10 mouse cellular contexts compared by ENCODE assay signal in genomic region chr13:46268341-46268740, GRCm38 (mm10). TPM values are rescaled to one million over a fixed set of nuclear protein-coding genes. Genes with fewer than 3 reads are reported as not detected.
DNase-seq lines count a peak whose midpoint lies in the region; ATAC-seq and TF ChIP-seq lines count a peak whose summit lies in the region.
"Had no signal": no experiment of that assay in that cellular context is flagged by ENCODE, and none has a peak within 500 bp of the region (broad histone marks: within the 10 kb centered on the region; RNA-seq: fewer than 3 reads in every experiment).

No protein-coding gene starts in this region.

- H3K4me1 ChIP-seq in embryonic facial prominence, embryonic 14.5 days (ENCODE audit: control insufficient read depth, insufficient read depth, low read length), result peaks cover 16% of the 10 kb centered on the region
- peaks cover 22% of the 10 kb centered on the region for H3K4me1 ChIP-seq in embryonic facial prominence, embryonic 10.5 days
- H3K4me1 ChIP-seq in kidney, embryonic 16.5 days (ENCODE audit: insufficient read depth, low read length), result peaks cover 28% of the 10 kb centered on the region
- H3K4me1 ChIP-seq in heart, postnatal 0 days (ENCODE audit: control insufficient read depth, insufficient read depth), result peaks cover 10% of the 10 kb centered on the region; the same call in 1 of the 2 replicates
- peaks cover 4% of the 10 kb centered on the region for H3K4me1 ChIP-seq in midbrain, embryonic 16.5 days (ENCODE audit: control insufficient read depth, insufficient read depth, low read length)

- H3K4me3 ChIP-seq in embryonic facial prominence, embryonic 14.5 days (ENCODE audit: low read depth, low read length), result no peak overlapping the region
- H3K4me3 ChIP-seq in embryonic facial prominence, embryonic 10.5 days, result no peak overlapping the region
- H3K4me3 ChIP-seq in kidney, embryonic 16.5 days (ENCODE audit: low read length), result no peak overlapping the region
- H3K4me3 ChIP-seq in heart, postnatal 0 days (ENCODE audit: low read depth, low read length), result no peak overlapping the region
- no peak overlapping the region for H3K4me3 ChIP-seq in midbrain, embryonic 16.5 days (ENCODE audit: low read depth, low read length)

- DNase-seq in embryonic facial prominence, embryonic 14.5 days (ENCODE audit: low spot score), result peak; percentile 64
- no peak for DNase-seq in embryonic facial prominence, embryonic 10.5 days (ENCODE audit: low spot score)
- no peak for DNase-seq in kidney, adult 11 months
- DNase-seq in heart, postnatal 0 days (ENCODE audit: low spot score), result peak; percentile 57
- DNase-seq in lung, postnatal 10 days, result peak; percentile 66

- H3K4me2 ChIP-seq in embryonic facial prominence, embryonic 14.5 days (ENCODE audit: low read depth, low read length), result no peak overlapping the region
- H3K4me2 ChIP-seq in kidney, embryonic 16.5 days (replicated peaks; ENCODE audit: low read depth, low read length), result no peak overlapping the region
- H3K4me2 ChIP-seq in heart, postnatal 0 days (ENCODE audit: low read depth, low read length), result no peak overlapping the region; the same call in 1 of the 2 replicates
- no peak overlapping the region for H3K4me2 ChIP-seq in midbrain, embryonic 16.5 days (ENCODE audit: low read length)

- TF ChIP-seq CTCF in heart, postnatal 0 days (IDR thresholded peaks at IDR 0.05; ENCODE audit: low read depth), result no peak

- H3K36me3 ChIP-seq in embryonic facial prominence, embryonic 14.5 days (ENCODE audit: control insufficient read depth, insufficient read depth, low read length), result no peaks in the 10 kb centered on the region
- H3K36me3 ChIP-seq in embryonic facial prominence, embryonic 10.5 days (replicated peaks), result no peaks in the 10 kb centered on the region
- H3K36me3 ChIP-seq in kidney, embryonic 16.5 days (ENCODE audit: insufficient read depth, low read length), result no peaks in the 10 kb centered on the region
- H3K36me3 ChIP-seq in heart, postnatal 0 days (replicated peaks; ENCODE audit: control insufficient read depth, insufficient read depth, low read length), result no peaks in the 10 kb centered on the region
- no peaks in the 10 kb centered on the region for H3K36me3 ChIP-seq in midbrain, embryonic 16.5 days (ENCODE audit: control insufficient read depth, insufficient read depth, low read length)

- no peak for ATAC-seq in embryonic facial prominence, embryonic 14.5 days (ENCODE audit: low read depth)
- ATAC-seq in kidney, embryonic 16.5 days (ENCODE audit: low FRiP score, low TSS enrichment), result peak; percentile 93
- peak; percentile 79 for ATAC-seq in heart, postnatal 0 days (ENCODE audit: insufficient read depth, low read depth)
- no peak for ATAC-seq in erythroblast, adult 5-6 weeks (replicated peaks; ENCODE audit: low FRiP score, poor library complexity, severe bottlenecking)
- ATAC-seq in midbrain, embryonic 16.5 days, result no peak

- H3K27me3 ChIP-seq in embryonic facial prominence, embryonic 14.5 days (replicated peaks; ENCODE audit: control insufficient read depth, insufficient read depth, low read length), result no peaks in the 10 kb centered on the region
- H3K27me3 ChIP-seq in embryonic facial prominence, embryonic 10.5 days (replicated peaks; ENCODE audit: low read depth, poor library complexity, severe bottlenecking), result no peaks in the 10 kb centered on the region
- H3K27me3 ChIP-seq in kidney, embryonic 16.5 days (ENCODE audit: insufficient read depth, low read length), result no peaks in the 10 kb centered on the region
- no peaks in the 10 kb centered on the region for H3K27me3 ChIP-seq in heart, postnatal 0 days (ENCODE audit: control insufficient read depth, insufficient read depth, low read length)
- no peaks in the 10 kb centered on the region for H3K27me3 ChIP-seq in midbrain, embryonic 16.5 days (ENCODE audit: control insufficient read depth, insufficient read depth, low read depth, low read length)

- H3K9ac ChIP-seq in embryonic facial prominence, embryonic 14.5 days (ENCODE audit: low read depth, low read length), result no peak overlapping the region
- H3K9ac ChIP-seq in kidney, embryonic 16.5 days (replicated peaks; ENCODE audit: low read length), result no peak overlapping the region
- H3K9ac ChIP-seq in heart, postnatal 0 days (replicated peaks; ENCODE audit: low read depth, low read length), result no peak overlapping the region
- no peak overlapping the region for H3K9ac ChIP-seq in midbrain, embryonic 16.5 days (ENCODE audit: low read depth, low read length)

- H3K27ac ChIP-seq in embryonic facial prominence, embryonic 14.5 days (replicated peaks; ENCODE audit: low read depth, low read length), result peak overlapping the region; percentile 48; the same call in 1 of the 2 replicates
- no peak overlapping the region for H3K27ac ChIP-seq in embryonic facial prominence, embryonic 10.5 days (replicated peaks)
- peak overlapping the region; percentile 59 for H3K27ac ChIP-seq in kidney, embryonic 16.5 days (ENCODE audit: low read length)
- H3K27ac ChIP-seq in heart, postnatal 0 days (ENCODE audit: low read depth), result 0 out of 2 replicates have a peak overlapping the region, but pooled peaks have one; percentile 47
- no peak overlapping the region for H3K27ac ChIP-seq in midbrain, embryonic 16.5 days (ENCODE audit: low read length)

- TF ChIP-seq EP300 in heart, postnatal 0 days (IDR thresholded peaks at IDR 0.05; ENCODE audit: low read depth), result no peak

- no peaks in the 10 kb centered on the region for H3K9me3 ChIP-seq in embryonic facial prominence, embryonic 14.5 days (ENCODE audit: control insufficient read depth, low read length)
- H3K9me3 ChIP-seq in embryonic facial prominence, embryonic 10.5 days, result no peaks in the 10 kb centered on the region
- no peaks in the 10 kb centered on the region for H3K9me3 ChIP-seq in kidney, embryonic 16.5 days (ENCODE audit: low read length)
- no peaks in the 10 kb centered on the region for H3K9me3 ChIP-seq in heart, postnatal 0 days (replicated peaks; ENCODE audit: control insufficient read depth, low read length)
- no peaks in the 10 kb centered on the region for H3K9me3 ChIP-seq in midbrain, embryonic 16.5 days (replicated peaks; ENCODE audit: control insufficient read depth, low read length, poor library complexity, severe bottlenecking)

- WGBS in embryonic facial prominence, embryonic 14.5 days, result 33% methylated on average over 3 of the region's 3 CpGs
- WGBS in embryonic facial prominence, embryonic 10.5 days, result 44% methylated on average over 3 of the region's 3 CpGs
- 35% methylated on average over 3 of the region's 3 CpGs for WGBS in kidney, embryonic 16.5 days
- WGBS in heart, postnatal 0 days, result 26% methylated on average over 3 of the region's 3 CpGs
- 43% methylated on average over 3 of the region's 3 CpGs for WGBS in midbrain, embryonic 16.5 days

RNA-seq across cellular contexts. Expression of gene Stmnd1, which starts 5.2 kb away (rescaled TPM):
- polyA plus RNA-seq in embryonic facial prominence, embryonic 14.5 days (2014; fragmentation: Nextera tagmentation; extraction: Ambion mirVana), result 0.80 and 0.86 TPM in 2 replicates
- polyA plus RNA-seq in embryonic facial prominence, embryonic 10.5 days (2016; fragmentation: Nextera tagmentation; extraction: Ambion mirVana), result 0.11 TPM in 2 replicates
- polyA plus RNA-seq in kidney, embryonic 16.5 days (2015; fragmentation: Nextera tagmentation; extraction: Ambion mirVana), result 0.19 and 0.30 TPM in 2 replicates
- total RNA-seq in heart, postnatal 0 days (2014; rRNA removed; ENCODE audit: low replicate concordance), result not detected in 2 replicates
- polyA plus RNA-seq in heart, postnatal 0 days (2015; fragmentation: Nextera tagmentation; extraction: Ambion mirVana), result 0.52 and 0.69 TPM in 2 replicates
- not detected in 2 replicates for total RNA-seq in erythroblast, adult 5-6 weeks (2015; ENCODE audit: low replicate concordance)
- total RNA-seq in erythroblast, adult 5-6 weeks (2017; ENCODE audit: low replicate concordance), result not detected in 2 replicates
- polyA plus RNA-seq in midbrain, embryonic 16.5 days (2015; fragmentation: Nextera tagmentation; extraction: Ambion mirVana), result not detected in 2 replicates
- total RNA-seq: left cerebral cortex, adult 18-20 months; midbrain, postnatal 0 days had no signal
- polyA plus RNA-seq: midbrain, postnatal 0 days had no signal

Comparison
In these comparisons a context has a peak if more than half of its experiments do, and no peak if none do; other contexts are left out.
1. DNase-seq: peak in embryonic facial prominence, embryonic 14.5 days (single experiment), heart, postnatal 0 days (single experiment) and lung, postnatal 10 days (single experiment); none in embryonic facial prominence, embryonic 10.5 days (single experiment) and kidney, adult 11 months (single experiment).
2. H3K27ac ChIP-seq: peak in embryonic facial prominence, embryonic 14.5 days (single experiment), kidney, embryonic 16.5 days (single experiment) and heart, postnatal 0 days (single experiment); none in embryonic facial prominence, embryonic 10.5 days (single experiment) and midbrain, embryonic 16.5 days (single experiment).
3. ATAC-seq: peak in kidney, embryonic 16.5 days (single experiment) and heart, postnatal 0 days (single experiment); none in embryonic facial prominence, embryonic 14.5 days (single experiment), erythroblast, adult 5-6 weeks (single experiment) and midbrain, embryonic 16.5 days (single experiment).